Mouse (Mus musculus) embryo, embryonic 9.5 days (tissue): ENCODE measurements around the gene Rpl23.
A peak's percentile ranks its signal among the peaks of the same experiment; 100 is the strongest.
"Not testable (repeated sequence)": the region's sequence is repeated elsewhere in the genome, so short reads cannot be mapped to it uniquely, and the experiment has no call there.

Experiments used
- DNase-seq: peaks from one replicate; pipeline ENCODE4 v3.0.0-alpha.2; 2017; ENCODE audit errors: extremely low spot score

The Rpl23 gene

DNA sequence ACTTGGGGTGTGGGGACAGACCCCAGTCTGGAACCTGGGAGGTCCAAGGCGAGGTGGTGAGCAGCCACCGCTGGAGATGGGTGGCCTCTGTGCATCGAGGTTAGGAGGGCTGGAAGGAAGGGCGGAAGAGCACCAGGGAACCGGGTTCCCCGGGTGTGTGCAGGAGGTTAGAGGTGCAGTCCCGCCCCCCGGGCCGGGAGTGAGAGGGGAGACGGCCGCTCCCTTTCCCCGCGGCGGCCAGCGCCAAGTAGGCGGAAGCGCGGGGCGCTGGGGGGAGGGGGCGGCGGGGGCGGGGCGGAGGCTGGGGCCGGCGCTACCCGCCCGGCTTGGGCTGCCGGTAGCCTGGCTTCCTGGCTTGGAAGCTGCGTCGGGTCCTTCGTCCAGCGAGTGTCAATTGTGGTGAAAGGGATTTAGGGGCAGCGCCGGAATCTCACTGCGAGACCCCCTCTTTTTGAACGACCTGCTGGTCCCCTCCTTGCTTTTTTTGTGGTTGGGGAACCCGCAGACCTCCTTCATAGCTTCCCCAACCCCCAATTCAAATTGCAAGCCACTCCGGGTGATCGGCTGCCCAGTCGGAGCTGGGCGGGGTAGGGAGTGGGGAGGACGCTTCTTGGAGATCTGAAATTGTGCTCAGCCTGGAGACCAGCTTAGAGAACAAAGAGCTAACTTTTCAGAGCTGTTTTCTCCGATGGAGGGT is 17.9 kb upstream of the Rpl23 start:
- peak; percentile 86 for DNase-seq

DNA sequence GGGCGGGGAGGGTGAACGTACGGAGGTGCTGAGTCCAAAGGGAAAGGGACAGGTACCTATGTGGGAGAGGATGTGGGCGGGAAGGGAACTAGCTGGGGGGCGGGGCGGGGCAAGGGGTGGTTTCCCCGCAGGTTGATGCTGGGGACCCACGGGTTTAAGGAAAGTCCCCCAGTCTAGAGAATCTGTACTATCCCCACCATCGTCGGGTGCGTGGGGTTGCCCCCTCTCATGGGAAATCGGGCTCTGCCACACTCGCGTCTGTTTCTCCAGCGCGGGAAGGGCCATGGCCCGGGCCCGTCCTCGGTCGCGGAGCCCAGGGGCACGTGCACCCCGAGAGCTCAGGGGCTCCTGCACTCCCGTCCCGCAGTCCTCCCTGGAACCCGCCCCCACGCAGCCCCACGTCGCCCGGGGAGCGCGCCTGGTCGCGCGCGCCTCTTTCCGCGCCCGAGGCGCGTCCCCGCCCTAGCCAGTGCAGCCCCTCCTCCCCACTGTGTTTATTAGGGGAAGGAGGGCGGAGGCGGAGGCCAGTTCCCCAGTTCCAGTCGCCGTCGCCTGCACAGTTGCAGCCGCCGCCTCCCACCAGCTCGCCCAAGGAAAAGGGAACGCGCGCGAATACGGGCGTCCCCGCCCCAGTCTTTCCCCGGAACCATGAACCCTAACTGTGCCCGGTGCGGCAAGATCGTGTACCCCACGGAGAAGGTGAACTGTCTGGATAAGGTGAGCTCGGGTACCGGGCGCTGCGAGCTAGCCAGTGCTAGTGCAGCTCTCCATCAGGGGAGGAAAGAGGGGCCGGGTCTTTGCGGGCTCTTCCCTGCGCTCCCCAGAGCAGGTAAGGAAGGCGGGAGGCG is 17.1 kb upstream of the Rpl23 start:
- peak; percentile 87 for DNase-seq

DNA sequence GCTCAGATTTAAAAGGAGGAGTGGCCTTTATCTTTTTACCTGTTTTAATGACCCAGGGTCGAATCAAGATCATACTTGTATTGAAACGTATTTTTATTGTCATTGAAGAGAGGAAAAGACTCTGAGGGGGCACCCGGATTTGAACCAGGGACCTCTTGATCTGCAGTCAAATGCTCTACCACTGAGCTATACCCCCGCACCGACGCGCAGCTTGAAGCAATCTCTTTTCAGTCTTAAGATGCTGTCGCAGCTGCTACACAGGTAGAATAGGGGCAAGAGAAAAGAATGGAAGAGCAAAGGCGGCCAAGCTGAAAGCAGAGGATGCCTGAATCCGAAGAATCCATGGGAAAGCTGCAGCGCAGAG is 16.5 kb upstream of the Rpl23 start, which contains the start of gene Lasp1:
Gene Lasp1, plus strand, starts transcription at position 219 of the 364 bp plus-strand sequence.
- peak; percentile 96 for DNase-seq

DNA sequence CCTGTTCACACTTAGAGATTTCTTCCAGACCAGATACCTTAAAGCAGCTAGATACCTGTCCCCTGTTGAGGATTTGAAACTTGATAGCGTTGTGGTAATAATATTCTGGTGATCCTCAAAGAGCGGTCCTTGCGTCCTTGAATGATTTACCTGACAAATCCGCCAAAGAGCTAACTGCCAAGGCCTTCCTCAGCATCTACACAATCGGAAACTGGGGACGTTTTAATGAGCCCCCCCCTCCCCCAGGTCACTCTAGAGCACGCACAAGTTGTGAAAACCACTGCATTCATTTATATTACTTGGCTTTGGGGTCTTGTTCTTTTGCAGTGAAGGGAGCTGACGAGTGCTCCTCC is 15.8 kb upstream of the Rpl23 start:
- no peak for DNase-seq

DNA sequence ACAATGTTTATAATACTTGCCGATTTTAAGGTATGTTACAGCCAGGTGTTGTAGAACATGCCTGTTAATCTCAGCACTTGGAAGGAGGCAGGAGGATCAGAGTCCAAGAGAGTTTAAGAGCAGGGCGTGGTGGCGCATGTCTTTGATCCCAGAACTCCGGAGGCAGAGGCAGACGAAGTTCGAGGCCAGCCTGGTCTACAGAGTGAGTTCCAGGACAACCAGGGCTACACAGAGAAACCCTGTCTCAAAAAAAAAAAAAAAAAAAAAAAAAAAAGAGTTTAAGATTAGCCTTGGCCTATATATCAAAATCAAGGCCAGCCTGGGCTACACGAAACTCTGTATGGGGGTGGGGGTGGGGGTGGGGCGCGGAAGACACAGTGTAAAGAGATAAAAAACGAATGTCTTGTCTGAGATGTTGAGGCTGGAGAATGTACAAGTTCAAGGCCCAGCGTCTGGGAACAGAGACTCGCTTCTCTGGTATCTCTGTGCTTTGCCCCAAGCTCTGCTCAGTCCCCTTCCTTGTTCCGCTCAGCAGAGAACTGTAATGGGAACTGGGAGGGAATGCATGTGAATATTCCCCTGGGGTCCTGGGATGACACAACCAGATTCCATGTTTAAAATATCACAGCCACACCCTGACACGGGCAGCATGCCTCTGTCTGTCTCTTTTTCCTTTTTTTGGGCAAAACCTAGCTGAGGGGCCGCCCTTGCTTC is 15.3 kb upstream of the Rpl23 start:
- no peak for DNase-seq

DNA sequence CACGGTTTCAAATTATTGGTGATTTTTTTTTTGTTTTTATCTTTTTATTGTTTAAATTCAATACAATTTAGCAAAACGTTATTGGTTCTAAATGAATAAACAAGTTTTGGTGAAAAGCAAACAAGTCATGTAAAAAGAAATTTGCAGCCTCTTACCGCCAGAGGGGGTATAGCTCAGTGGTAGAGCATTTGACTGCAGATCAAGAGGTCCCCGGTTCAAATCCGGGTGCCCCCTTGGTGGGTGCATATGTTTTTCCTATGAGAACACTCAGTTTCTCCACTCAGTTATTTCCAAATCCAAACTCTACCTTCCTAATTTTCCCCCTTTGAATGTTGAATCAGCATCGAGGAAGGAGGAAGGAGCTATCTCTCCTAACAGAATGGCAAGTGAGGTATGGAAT is 14.7 kb upstream of the Rpl23 start:
- DNase-seq, result peak; percentile 81

DNA sequence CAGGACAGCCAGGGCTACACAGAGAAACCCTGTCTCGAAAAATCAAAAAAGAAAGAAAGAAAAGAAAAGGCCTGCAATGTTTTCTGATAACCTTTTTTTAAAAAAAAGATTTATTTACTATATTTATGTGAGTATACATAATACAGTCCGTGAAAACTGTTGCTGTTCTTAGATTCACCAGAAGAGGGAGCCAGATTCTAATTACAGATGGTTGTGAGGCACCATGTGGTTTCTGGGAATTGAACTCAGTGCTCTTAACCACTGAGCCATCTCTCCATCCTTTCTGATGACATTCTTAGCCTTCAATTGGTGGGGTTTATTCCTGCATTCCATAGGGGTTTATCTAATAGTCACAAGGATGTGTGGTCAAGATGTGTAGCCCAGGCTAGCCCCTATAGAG is 10.9 kb upstream of the Rpl23 start:
- peak; percentile 58 for DNase-seq

DNA sequence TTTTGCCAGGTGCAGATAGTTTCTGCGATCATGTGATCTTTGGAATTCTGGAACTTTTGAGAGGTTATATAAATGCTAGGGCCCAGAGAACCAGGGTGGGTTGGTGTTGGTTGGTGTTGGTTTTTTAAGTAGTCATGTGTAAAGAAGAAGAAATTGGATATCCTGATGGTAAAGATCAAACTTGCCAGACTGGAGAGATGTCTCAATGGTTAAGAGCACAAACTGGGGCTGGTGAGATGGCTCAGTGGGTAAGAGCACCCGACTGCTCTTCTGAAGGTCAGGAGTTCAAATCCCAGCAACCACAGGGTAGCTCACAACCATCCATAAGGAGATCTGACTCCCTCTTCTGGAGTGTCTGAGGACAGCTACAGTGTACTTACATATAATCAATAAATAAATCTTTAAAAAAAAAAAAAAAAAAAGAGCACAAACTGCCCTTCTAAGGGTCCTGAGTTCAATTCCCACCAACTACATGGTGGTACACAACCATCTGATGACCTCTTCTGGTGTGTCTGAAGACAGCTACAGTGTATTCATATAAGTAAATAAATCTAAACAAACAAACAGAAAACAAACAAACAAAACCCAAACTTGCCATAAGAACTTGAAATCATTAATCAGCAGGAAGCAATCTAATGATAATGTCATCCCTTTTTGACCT is 8.7 kb upstream of the Rpl23 start:
- DNase-seq, result not testable (repeated sequence)

DNA sequence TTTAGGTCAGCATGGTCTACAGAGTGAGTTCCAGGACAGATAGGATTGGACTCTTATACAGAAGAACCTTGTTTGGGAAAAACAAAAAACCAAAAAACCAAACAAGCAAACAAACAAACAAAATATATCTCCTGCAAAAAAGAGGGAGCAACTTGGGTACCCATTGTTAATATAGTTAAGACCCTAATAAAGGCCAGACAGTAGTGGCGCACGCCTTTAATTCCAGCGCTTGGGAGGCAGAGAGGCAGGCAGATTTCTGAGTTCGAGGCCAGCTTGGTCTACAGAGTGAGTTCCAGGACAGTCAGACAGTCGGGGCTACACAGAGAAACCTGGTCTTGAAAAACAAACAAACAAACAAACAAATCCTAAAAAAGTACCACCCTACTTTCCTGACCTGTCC is 7.5 kb upstream of the Rpl23 start:
- DNase-seq, result no peak

DNA sequence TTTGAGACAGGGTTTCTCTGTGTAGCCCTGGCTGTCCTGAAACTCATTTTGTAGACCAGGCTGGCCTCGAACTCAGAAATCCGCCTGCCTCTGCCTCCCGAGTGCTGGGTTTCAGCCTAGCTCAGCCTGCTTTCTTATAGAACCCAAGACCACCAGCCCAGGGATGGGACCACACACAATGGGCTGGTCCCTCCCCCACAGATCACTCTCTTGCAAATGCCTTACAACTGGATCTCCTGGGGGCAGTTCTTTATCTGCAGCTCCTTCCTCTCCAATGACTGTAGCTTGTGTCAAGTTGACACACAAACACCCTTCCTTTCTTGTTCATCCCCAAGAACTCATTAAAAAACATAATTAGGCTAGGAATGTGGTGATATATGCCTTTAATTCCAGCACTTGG is 5.7 kb upstream of the Rpl23 start:
- DNase-seq, result no peak

DNA sequence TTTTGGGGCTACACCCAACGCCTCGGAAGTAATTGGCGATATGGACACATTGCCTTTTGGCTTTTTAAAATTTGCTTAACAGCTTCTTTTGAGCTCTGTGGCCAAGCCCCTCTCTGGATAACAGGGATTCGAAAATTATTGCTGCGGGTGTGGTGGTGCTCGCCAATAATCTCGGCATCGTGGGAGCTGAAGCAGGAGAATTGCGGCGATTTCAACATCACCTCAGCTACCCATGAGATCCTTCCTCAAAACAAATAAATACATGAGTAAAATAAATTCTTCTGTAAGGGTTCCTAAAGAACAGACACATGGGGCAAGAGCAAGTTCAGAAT is 293 bp upstream of the Rpl23 start:
- no peak for DNase-seq

DNA sequence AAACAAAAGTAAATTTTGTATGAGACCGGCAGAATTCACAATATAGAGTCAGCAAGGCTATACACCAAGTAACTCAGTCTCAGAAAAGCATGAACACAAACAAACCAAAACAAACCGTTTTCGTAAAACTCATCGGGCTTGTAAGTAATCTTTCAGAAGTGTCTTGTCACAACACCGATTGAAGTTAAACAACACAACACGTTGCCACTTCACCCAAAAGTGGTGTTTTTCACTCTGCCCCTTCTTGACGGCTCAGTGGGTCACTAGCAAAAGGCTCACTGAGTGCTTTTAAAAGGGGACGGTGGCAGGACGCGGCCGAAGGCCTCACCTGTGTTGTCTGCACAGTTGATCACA is 782 bp downstream of the Rpl23 start:
- DNase-seq, result peak; percentile 31

DNA sequence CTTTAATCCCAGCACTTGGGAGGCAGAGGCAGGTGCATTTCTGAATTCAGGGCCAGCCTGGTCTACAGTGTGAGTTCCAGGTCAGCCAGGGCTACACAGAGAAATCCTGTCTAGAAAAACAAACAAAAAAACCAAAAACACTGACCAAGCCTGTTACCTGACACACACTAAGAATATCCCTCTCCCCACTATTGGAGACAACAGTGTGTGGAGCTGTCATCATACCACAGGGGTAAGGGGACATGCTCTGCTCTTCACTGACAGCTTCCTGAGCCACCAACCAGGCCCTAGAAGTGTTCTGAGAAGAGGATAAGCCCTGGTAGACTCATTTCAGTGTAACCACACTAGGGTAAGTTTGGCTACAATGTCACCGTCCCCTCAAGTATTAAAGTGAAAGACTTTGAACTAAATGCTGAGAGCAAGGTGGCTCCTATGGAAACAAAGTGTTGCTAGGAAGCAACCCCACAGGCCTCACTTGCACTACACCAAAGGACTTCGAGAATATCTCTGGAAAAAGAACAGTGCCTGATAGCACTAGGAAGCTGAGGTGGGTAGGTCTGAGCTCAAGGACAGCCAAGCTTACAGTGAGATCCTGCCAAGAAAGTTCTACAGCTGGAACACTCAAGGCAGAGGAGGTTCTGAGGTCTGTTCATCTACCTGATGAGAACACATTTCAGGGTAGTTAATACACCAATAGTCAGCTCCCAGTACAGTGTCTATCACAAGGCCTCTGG is 2.1 kb downstream of the Rpl23 start:
- no peak for DNase-seq

DNA sequence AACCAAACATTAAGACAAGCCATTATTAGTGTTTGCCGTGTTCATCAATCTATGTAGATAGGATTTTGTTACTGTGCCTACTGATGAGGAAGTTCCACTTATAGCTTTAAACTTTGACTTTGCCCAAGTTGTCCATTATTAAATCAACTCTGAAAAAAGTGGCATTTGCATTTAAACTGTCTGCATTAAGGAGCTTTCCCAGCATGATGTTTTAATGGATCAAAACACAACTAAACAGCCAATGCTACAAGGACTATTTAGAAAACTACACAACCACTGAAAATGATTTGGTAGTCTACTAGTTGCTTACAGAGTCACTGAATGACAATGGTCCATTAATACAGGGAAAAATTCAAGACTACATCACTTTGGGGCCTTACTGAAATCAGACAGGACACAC is 3.3 kb downstream of the Rpl23 start:
- no peak for DNase-seq

DNA sequence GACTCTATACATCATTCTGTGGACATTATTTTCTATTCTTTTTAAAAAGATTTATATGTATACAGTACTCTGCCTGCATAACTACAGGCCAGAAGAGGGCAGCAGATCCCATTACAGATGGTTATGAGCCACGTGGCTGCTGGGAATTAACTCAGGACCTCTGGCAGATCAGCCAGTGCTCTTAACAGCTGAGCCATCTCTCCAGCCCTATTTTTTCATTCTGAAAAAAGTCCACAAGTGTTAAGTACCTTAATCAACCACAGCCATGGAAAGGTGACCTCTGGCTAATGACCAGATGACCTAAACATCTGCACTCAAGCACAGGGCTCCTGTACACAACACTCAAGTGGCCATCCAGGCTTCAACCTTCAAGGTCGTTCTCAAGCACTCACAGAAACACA is 5.1 kb downstream of the Rpl23 start:
- DNase-seq, result peak; percentile 49

DNA sequence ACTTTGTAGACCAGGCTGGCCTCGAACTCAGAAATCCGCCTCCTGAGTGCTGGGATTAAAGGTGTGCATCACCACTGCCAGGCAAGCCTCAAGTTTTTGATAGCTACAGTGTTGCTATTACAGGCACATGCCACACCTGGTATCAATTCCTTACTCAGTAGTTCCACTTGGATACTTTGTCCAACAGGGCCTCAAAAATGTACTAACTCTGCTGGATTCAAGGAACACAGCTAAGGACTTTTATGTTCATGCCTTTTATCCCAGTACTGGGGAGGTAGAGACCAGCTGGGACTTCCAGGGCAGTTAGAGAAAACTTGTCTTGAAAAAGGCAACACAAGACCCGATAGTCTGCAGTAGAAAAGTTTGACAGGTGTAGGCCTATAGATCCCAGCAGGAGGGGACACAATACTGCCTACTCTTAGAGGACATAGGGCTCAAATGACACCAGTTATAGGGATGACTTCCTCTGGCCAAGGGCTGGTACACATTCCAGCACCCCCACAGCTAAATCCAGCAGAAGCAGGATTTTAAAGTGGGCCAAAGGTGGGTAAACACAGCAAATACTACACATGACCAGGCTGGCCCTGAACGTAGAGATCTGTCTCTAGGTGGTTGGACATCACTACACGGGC is 5.6 kb downstream of the Rpl23 start:
- DNase-seq, result peak; percentile 53

DNA sequence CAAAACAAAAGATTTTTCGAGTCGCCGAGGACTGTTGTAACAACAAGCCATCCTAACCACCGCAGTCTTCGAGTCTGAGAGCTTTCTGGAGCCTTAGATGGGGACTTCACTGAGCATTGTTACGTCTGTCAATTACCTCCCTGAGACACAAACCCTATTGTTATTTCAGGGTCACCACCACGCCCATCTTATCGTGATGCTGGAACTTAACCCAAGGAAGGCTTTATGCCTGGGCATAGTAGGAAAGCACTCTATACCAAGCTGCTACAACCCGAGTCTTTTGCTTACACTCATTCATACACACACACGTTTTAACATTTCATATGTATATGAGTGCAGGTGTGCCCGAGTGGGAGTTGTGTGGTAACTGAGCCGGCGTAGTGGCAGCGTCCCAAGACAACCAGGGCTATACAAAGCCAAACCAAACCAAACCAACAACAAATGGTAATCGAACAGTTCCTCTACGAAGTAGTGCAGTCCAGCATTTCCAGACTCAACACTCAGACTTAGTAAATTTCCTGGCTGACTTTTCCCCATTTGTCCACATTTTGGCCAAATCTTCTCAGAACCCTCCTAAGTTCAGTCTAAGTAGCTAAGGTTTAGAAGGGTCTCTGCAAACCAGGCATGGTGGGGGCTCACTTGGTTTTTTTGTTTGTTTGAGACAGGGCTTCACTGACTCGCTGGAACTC is 6.3 kb downstream of the Rpl23 start, which contains the start of gene 1700001P01Rik:
Gene 1700001P01Rik, minus strand, starts transcription at position 111 of the 689 bp plus-strand sequence.
- peak; percentile 30 for DNase-seq

DNA sequence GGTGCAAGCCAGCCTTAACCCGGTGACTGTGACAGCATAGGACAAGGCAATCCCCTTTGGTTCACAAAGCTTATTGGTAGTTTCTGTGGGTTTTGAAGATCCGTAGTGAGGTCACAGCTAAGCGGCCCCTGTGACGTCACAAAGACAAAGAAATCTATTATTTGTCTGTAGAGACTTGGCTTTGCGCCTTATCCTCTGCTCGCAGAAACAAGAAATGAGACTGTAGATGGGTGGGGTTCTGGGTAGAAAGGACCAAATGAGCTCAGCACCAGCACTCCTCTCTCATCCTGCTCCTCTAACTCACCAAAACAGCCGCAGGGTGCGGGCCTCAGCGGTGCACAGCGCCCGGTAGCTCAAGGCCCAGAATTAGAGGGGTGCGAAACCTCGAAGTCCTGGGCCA is 7.1 kb downstream of the Rpl23 start:
- DNase-seq, result no peak

DNA sequence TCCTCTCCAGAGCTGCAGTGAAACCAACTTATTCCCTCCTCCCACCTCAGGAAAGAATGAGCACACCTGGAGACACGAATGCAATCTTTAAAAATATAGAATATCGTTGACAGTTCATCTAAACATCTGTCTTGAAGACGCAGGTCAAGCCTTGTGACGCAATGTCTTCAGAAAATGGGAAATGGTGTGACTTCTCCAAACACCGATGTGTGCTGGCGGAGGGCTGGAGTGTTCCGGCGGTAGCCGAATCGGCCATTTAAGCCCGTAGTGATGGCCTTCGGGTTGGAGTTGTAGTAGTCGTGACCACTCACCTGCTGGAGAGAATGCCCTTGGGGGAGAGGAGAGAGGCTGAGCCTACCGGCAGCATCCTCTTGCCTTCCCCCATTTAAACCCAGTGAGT is 10.8 kb downstream of the Rpl23 start:
- no peak for DNase-seq

DNA sequence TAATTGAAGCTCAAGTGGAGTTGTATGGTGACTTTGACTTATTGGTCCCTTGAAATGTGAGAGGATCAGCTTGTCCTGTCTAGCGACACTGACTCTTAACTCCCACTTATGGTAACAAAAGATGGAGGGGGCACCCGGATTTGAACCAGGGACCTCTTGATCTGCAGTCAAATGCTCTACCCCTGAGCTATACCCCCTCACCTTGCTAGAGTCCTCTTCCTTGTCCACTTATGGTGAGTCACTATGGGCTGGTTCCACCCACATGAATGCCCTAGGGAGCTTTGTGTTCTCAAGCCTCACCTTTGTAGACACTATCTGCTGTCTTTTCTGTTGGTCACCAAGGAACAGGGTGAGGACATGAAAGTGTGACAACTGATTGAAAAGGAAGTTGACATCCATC is 12.5 kb downstream of the Rpl23 start:
- peak; percentile 17 for DNase-seq
